Mouse (Mus musculus) thymus, adult 18-20 months (tissue): ENCODE data around the gene Slc11a2.
"Not testable (repeated sequence)": the region's sequence is repeated elsewhere in the genome, so short reads cannot be mapped to it uniquely, and the experiment has no call there.

ENCODE experiments used
- DNase-seq, 2 experiments: peaks; one replicate each; pipeline ENCODE4 v3.0.0; 2022; ENCODE audit warnings: mixed read lengths in 2 of 2

The Slc11a2 gene

DNA sequence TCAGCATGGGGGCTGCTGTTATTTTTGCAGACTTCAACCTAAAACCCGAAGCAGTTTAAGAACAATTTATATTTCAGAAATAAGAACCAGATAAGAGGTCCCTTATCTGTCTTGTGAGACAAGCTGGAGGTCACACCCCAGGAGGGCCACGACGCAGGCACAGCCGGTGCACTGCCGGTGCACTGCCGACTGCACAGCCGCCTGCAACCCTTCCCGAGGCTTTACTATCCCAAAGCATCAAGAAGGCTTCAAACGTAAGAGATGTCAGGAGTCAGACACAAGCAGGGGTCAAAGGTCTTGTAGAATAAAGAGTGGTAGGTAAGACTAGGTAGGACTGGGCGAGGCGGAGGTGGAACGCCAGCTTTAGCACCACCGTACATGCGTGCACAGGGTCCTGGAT is 22.5 kb downstream of the Slc11a2 start:
- no peak for DNase-seq

GRCm38 (mm10) chr15:100401811-100402210 is 23.1 kb downstream of the Slc11a2 start:
- DNase-seq = no peak

- no peak for DNase-seq
Observed at GRCm38 (mm10) chr15:100400592-100401250, 24.2 kb downstream of the Slc11a2 start.

DNA sequence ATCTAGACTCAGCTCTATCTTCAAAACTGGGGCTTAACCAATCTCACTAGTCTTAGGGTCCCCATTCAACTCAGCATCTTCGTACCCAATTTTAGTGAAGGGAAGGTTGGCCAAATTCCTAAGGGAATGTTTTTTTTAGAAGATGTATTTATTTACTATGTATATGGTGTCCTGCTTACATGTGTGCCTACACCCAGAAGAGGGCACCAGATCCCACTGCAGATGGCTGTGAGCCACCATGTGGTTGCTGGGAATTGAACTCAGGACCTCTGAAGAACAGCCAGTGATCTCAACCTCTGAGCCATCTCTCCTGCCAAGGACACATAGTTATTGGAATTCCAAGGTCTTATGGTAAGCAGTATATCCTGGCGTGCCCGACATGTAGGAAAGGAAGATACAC is 29.3 kb downstream of the Slc11a2 start:
- DNase-seq = no peak

- DNase-seq = no peak
Observed at GRCm38 (mm10) chr15:100393016-100393415, 31.9 kb downstream of the Slc11a2 start.

GRCm38 (mm10) chr15:100391599-100391998 is 33.3 kb downstream of the Slc11a2 start:
- no peak for DNase-seq

DNA sequence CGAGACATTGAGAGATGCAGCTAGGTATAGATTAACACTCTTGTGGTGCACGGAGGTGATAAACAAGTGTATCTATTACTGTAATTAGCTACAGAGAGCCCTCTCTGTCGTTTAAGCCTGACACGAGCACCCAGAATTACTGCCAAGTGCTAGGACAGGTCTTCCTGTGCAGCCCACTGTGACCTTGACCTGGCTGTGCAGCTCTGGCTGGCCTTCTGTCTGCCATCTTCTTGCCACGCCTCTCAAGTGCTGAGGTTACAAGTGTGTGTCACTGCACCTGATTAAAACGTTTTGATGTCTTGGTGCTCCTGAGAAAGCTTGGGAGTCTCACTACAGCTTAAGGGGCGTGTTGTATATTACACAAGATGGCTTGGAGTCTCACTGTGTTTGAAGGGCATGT is 33.8 kb downstream of the Slc11a2 start:
- no peak for DNase-seq

GRCm38 (mm10) chr15:100388886-100389285 is 36.0 kb downstream of the Slc11a2 start:
- no peak for DNase-seq

- DNase-seq = no peak
Observed at GRCm38 (mm10) chr15:100388224-100388835, 36.5 kb downstream of the Slc11a2 start.

DNA sequence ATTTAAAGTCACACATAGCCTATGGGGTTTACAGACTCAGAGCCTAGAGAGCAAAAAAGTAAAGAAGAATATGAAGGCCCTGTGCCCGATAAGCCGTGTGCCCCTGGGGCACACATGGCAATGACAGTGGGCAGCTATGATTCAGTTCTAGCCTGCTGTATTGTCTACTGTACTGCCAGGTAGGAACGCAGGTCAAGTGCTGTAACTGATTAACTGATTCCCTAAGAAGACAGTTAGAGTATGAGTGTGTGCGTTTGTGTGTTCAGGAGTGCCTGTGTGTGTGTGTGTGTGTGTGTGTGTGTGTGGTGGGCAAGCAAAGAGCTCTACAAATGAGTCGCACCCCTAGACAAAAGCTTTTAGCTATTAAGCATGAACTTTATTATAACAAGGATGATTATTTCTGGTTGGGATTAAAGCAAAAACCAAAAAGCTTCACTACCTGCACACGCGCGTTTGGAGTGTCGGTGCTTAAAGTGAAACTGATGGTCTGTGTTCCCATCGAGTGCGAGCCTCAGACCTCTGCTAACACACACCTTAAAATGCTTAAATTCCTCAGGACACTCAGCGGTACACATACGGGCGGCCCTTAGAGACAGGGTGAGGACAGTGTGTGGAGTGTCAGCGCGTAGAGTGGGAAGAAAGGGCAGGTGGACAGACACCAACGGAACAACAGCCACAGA is 37.2 kb downstream of the Slc11a2 start:
- DNase-seq = no peak

DNA sequence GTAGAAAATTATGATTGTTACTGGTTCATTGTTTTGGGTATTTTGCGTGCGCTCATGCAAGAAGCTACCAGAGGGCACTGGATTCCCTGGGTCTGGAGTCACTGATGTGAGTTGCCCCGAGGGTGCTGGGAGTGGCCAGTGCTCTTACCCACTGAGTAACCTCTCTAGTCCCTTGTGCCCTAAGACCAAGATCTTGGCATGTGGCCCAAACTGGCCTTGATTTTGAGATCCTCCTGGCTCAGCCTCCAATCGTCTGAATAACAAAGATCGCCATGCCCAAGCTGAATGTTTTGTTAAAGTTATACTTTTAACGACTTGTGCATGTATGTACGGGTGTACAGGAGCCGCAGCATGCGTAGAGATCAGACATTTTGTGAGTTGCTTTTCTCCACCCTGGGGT is 39.2 kb downstream of the Slc11a2 start:
- no peak for DNase-seq

DNA sequence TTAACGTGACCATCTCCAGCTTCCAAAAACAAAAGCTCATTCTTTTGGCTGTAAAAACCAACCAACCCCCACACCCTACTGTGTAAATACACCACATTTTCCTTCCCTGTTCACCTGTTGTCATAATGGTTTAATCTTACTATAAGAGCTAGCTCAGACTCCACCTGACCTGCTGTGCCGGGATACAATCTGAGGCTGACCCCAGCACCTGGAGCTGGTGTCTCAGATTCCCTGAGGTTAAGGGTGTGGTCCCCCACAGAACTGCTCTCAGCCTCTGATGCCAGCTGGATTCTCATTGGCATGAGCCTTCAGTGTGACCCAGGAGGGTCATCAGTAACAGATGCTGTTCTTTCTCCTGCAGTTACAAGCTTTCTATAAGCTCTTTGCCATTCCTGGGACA is 44.8 kb downstream of the Slc11a2 start:
- no peak for DNase-seq

GRCm38 (mm10) chr15:100379658-100380057 is 45.2 kb downstream of the Slc11a2 start:
- no peak for DNase-seq

DNA sequence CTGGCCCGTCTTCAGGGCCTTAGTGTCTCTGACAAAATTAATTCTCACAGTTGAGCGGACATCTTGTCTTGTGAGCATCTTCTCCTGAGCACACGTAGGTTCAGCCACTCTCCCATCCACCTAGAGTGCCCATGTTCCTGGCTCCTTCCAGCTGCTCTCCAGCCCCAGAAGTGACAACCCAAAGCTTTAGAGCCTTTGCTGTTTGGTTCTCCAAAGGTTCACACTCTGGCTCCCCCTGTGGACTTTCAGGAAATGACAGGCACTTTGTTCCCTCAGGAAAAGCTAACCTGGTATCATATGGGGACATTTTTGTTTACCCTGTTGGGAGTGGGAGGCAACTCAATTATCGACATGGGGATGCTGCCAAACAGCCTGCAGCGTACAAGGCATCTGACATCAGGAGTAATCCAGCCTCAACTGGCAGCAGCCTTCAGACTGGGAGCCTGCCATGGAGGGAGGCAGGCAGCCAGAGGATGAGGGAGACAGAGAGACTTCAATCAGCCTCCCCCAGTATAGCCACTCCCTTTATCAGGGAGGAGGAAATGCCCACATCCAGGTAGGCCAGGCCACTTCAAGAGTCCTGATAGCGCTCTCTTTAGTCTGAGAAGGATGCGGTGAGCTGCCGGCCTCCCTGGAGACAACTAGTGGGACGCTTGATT is 46.9 kb downstream of the Slc11a2 start:
- not testable (repeated sequence) for DNase-seq

DNA sequence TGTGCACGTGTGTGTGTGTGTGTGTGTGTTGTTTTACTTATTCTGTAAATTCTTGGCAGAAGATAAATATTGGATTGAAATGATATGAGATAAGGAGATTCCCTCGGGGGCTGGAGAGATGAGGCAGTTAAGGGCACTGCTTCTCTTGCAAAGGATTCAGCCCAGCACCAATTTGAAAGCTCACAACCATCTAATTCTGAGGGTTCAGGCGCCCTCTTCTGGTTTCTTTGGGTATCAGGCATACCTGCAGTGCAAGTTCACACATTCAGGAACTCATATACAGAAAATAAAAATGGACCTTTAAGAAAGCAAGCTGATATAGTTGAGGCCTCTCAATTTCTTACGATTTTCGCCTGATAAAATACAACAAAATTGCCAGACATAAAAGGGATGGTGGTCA is 49.8 kb downstream of the Slc11a2 start:
- peak in 1 of 2 experiments; percentile 12 for DNase-seq

DNA sequence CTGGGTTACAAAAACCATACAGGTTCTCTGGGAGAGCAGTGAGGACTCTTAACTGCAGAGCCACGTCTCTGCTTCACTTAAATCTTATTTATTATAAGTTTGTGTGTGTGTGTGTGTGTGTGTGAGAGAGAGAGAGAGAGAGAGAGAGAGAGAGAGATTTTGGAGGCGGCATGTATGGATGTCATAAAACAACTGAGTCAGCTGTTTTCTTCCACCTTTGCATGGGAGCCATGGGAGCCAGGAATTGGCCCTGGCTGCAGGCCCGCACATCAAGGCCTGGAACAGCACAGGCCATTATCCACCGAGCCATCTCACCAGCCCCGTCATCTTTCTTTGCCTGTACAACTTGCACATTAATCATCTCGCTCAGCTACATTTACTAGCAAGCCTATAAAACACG is 57.8 kb downstream of the Slc11a2 start:
- DNase-seq = no peak

DNA sequence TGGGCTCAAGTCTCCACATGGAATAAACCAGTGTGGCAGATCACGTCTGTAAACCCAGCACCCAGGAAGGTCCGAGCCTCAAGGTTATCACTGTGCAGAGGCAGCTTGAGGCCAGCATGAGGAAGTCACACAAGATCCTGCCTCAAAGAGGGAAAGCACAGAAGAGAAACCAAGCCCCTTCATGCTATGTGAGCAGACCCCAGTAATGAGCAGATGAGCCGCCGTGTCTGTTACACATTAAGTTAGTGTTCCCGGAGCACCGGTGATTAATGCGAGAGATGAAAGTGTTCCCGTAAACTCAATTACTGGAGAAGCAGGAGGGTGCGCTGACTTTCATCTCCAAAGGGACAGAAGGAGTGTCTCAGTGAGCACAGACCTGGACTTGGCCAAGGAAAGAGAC is 58.9 kb downstream of the Slc11a2 start:
- DNase-seq = not testable (repeated sequence)

DNA sequence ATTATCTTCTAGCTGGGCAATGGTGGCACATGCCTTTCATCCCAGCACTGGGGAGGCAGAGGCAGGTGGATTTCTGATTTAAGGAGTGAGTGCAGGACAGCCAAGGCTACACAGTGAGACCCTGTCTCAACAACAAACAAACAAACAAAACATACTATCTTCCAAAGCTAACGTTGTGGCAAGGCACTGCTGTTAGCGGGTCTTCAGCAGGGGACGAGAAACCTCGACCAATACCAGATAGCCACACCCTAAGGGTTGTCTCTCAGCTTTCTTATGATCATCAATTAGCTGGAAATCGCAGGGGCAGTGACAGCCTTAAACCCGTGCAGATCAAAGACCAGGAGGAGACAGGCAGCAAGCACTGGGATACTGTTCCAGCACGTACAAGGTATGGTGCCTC is 60.6 kb downstream of the Slc11a2 start, which contains the start of gene Higd1c:
Gene Higd1c, plus strand, starts transcription at position 301 of the 400 bp plus-strand sequence.
- DNase-seq = no peak

- DNase-seq = no peak
Observed at GRCm38 (mm10) chr15:100355876-100356275, 69.0 kb downstream of the Slc11a2 start.

DNA sequence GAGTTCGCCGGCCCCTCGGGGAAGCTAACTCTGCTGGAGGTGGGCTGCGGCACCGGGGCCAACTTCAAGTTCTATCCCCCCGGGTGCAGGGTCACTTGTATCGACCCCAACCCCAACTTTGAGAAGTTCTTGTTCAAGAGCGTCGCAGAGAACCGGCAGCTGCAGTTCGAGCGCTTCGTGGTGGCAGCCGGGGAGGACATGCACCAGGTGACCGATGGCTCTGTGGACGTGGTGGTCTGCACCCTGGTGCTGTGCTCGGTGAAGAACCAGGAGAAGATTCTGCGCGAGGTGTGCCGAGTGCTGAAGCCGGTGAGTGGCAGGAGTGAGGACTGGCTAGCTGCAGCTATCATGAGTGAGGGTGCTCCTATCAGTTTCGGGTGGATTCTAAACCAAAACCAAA is 71.5 kb downstream of the Slc11a2 start:
- not testable (repeated sequence) for DNase-seq

GRCm38 (mm10) chr15:100352711-100353250 is 72.1 kb downstream of the Slc11a2 start, which contains the start of the genes Methig1 and Mettl7a2:
TSS of gene Methig1 (plus strand) at chr15:100353149.
TSS of gene Mettl7a2 (plus strand) at chr15:100353200.
- no peak for DNase-seq

DNA sequence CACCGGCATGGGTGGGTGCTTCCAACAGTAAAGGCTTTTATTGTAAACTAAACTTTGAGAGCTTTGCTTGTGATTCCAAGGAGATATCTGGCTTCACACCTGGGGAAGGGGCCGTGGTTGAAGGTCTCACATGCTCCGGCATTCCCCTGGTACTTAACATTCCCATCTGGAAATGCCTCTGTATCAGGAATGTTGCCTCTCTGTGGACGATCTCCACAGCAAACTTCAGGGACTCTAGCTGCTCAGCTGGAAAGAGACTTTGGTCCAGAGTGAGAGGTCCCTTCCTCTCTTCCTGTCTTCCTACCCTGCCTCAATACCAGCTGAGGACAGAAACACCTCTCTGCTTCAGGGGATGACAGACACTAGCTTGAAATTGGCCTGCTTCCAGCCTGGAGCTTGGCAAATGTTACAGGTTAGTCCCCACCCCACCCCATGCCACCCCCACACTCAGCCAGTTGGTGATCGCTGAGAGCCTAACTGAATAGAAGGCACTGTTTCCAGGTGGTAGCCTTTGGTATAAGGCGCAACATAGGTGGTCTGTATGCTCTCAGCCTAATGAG is 73.3 kb downstream of the Slc11a2 start:
- no peak for DNase-seq

DNA sequence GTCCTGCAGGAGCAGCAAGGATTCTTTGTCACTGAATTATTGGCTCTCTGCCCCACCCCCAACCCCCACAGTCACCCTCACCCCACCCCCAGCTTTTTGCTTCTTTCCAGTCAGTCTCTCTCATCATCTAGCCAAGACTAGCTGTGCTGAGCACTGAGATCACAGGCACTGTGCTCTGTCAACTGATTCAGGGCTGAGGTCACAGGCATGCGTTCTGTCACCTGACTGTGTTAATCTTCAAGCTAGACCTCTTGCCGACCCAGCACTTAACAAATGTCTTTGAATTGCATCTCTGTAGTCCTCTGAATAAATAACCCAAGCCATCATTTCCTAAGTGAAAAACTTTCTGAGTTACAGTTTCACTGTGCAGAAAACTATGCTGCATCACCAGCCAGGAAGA is 75.4 kb downstream of the Slc11a2 start:
- no peak for DNase-seq
